Mouse (Mus musculus): Measurements from ENCODE around the gene Polr2e. TPM values are rescaled to one million over a fixed set of nuclear protein-coding genes. Genes with fewer than 3 reads are reported as not detected.
A peak's percentile ranks its signal among the peaks of the same experiment; 100 is the strongest.

Gene Polr2e
- total RNA-seq, 2 experiments from 2014 or later = 96.5 to 102 TPM

DNA sequence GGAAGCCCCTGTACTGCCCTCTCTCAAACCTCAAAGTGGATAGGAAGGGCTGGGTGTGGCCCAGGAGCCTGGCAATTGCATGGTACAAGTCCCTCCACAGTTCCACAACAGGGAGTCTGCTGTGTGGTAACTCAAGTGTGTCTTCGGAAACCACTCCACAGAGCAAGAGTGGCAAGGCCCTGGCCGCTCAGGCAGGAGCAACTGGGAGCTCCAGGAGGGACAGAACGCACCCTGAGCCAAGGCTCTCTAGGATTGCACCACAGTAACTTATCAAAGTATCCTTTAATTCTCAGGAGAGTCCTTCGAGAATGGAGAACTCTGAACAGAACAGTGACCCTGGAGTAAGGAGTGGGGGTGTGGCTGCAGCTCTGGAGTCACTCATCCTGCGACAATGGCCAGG is 3.9 kb downstream of the Polr2e start:
- DNase-seq = no peak

DNA sequence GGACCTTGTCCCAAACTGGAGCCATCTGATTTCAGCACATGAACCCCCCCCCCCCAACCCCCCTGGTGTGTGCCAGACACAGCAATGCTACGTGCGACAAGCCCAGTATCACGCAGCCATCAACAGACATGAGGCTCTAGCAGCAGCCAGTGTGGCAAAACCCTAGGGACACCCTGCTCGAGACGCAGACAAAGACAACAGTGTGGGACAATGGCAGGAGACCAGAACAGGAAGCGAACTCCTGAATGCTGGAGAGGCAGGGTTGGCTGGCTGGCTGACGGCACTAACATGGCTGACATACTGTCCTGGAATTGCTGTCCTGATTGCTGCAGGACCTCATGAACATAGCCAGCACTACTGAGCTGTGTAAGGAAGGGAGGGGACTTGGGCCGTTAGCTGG is 4.4 kb downstream of the Polr2e start:
- DNase-seq = no peak

DNA sequence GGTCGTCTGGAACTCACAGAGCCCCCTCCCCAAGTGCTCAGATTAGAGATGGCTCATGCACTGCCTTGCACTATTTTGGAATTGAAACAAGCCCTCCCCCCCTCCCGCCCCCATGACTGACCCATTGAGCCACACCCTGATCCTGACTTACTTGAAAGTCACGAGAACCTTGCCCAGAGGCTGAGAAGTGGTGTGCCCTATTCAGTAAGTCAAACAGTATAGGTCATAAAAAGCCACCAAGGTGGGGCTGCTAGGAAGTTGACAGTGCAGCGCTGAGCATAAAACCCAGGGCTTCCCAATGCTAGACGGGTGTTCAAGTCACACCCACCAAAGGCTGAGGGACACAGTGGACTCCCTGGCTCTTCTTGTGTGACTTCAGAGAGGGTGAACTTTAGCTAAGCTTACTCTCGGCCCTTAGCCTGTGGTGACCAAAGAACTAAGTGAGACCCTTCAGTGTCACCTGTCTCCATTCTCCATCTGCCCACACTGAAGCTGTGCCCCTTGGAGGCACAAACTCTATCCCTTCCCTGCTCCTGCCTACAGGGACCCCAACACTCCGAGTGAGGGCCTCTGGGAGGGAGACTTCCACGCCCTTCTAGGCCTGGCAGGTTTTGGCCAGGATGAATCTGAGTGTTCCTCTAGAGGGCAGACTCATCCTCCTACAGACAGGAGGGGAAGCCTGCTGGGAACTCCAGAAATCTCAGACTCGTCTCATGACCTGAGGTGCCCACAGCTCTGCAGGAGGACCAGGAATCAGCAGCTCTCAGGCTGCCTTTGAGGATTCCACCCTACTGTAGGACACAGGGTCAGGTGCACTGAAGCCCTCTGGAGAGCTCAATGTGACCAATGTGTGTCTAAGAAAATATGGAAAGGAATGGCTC is 5.8 kb downstream of the Polr2e start:
- peak; percentile 57 for DNase-seq

DNA sequence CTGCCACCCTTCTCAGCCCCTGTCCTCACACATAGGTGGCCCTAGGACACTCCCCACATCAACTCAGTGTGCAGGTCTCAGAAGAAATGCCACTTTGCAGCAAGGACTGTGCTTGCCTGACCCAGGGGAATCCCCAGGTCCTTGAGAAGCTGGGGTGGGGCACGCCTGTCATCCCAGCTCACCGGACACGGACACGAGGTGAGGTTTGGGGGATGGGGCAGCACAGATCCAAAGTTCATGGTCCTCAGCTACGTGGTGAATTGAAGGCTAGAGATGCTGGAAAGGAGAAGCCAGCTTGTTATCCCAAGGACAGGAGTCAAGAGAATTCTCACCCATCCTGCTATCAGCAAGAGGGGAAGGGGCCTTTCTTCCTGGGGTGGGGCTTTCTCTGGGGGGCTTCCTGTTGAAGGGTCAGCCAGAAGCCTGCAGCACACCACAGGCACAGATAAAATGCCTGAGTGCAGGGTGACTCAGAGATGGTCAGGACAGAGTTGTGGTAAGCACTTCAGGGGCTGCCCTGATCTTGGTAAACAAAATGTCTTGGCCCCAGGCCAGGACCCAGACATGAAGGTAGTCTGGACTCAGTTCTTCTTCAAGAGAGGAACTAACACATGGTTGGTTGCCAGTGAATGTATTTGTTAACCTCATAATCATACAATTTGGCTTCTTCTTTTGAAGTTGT is 6.7 kb downstream of the Polr2e start:
- peak; percentile 79 for DNase-seq

DNA sequence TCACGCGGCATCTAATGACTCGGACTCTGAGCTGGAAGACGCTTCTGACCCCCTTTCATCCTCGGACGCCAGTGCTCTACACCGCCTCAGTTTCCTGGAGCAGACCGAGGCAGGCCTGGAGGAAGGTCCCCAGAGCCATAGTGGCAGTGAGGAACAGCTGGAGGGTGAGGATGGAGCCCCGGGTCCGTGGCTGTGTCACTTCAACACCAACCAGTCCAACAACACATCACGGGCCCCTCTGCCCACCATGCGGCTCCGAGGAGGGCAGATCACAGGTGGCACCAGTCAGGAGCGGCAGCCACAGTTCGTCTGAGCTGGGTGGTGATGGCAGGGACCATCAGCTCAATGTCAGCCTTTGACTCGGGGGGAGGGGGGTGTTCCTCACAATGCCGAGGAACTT is 8.9 kb downstream of the Polr2e start:
- DNase-seq = no peak

DNA sequence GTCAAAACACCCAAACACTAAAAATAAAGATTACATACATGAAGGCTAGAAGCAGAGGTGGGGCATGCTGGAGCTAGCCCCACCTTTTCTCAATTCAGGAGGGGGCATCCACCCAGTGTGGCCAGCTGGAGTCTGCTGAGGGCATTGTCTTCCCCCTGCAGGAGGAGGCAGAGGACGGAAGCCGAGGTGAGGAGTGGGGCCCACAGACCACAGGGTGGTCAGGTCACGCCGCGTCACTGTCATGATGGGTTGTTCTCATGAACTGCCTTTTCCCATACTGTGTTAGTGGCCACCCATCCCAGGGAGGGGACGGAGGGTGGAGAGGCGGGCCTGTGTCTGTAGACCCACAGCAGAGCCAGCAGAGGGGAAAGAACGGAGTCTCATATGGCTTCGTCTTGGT is 9.4 kb downstream of the Polr2e start:
- DNase-seq = no peak

DNA sequence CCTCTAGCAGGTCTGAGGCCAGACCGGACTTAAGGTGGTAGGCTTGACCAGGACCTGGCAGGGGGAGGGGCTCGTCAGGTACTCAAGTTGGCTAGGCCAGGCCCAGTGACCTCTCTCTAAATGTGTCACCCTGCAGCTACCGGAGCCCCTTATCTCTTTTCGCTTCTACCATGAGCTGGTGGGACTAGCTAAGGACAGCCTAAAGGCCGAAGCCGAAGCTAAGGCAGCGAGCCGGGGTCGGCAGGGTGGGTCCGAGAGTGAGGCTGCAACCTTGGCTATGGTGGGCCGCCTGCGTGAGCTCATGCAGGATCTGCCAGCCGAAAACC is 11.1 kb downstream of the Polr2e start:
- no peak for DNase-seq

DNA sequence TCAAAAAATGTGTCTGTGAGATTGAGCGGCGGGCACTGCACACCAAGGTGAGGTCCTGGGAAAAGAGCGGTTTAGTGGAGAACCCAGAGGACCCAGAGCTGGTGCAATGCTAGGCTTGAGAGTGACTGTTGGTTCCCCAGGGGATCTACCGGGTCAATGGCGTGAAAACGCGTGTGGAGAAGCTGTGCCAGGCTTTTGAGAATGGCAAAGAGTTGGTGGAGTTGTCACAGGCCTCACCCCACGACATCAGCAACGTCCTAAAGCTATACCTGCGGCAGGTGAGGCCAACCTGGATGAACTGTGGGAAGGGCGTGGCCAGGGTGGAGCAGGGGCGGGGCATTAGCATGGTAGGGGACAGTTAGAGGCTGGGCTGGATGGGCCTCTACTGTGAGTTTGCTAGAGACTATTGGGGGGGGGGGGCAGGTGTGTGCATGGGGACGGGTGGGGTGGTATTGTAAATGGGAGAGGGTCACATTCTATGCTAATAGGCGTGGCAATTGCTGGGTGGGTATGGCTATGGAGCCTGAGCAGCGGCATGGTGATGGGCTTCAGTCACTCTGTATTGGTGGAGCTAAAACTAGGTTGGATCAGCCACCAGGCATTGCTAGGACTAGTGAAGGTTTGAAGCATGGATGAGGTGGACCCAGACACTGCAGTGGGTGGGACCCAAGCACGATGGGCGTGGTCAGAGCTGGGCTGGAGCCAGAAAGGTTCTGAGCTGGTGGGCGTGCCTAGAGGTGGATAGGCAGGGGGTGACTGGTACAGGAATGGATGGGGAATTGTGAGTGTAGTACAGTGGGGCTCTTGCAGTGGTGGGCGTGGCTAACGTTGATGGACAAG is 11.7 kb downstream of the Polr2e start:
- DNase-seq = no peak

DNA sequence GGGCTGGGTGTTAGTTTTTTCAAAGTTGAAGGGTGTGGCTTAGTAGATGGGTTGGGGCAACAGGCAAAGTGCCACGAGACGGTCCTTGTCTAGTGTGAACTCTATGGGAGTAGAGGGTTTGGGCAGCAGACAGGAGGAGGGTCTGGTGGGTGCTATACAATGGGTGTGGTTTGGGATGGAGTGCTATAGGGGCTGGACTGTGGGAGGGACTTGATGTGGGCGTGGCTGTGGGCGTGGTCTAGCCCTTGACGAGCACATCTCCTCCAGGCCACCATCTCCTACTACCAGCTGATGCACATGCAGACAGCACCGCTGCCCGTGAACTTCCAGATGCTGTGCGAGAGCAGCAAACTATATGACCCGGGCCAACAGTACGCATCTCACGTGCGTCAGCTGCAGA is 13.7 kb downstream of the Polr2e start:
- no peak for DNase-seq

DNA sequence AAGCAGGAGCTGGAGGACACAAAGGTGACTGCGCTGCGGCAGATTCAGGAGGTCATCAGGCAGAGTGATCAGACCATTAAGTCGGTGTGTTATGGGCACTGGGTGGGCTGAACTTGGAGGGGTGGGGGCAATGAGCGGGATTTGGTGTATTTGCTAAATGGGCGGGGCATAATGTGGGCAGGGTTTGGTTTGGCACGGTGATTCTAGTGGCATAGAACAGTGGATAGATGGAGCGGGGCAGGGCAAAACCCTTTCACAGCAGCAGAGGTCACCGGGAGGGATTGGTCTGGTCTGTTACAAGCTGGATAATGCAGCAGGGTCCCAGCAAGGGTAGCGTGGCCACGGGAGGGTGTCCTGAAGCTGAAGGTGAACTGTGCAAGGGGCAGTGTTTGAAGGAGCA is 14.1 kb downstream of the Polr2e start:
- DNase-seq = no peak

DNA sequence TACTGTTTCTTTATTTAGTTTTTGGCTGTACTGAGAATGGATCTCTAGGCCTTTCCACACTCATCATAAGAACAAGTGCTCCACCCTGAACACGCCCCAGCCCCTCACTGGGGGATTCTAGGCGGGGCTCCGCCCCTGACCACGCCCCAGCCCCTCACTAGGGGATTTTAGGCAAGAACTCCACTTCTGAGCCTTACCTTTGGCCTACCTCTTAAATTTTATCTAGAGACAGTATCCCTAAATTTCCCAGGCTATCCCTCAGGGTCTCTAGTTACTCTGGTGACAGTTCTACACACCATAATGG is 14.6 kb downstream of the Polr2e start:
- DNase-seq = no peak

DNA sequence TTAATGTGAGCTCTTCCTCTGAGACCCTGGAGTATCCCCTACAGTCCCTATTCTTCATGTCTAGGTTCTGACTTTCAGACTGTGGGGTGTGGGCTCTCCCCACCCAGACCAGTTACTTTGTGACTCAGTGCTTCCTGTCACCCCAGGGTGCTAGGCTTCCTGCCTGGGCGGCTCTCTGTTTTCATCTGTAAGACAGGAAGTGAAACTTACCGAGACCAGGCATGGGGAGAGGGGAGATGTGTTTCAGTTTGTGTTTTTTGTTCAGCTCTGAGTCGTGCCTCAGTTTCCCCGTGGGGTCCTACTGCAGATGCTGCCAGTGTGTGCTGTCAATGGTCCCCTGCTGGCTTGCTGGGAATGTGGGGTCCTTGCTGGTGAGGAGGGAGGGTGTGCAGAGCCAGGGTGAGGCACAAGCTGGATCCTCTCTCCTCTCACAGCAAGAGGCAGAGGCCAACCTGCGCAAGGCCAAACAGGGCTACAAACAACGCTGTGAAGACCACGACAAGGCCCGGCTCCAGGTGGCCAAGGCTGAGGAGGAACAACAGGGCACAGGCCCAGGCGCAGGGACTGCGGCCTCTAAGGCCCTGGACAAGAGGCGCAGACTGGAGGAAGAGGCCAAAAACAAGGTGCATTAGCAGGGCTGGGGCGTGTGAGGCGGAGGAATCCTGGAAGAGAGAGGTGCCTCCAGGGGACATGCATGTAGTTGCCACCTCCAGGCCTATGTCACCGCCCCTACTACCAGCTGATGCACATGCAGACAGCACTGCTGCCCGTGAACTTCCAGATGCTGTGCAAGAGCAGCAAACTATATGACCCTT is 15.2 kb downstream of the Polr2e start:
- no peak for DNase-seq

DNA sequence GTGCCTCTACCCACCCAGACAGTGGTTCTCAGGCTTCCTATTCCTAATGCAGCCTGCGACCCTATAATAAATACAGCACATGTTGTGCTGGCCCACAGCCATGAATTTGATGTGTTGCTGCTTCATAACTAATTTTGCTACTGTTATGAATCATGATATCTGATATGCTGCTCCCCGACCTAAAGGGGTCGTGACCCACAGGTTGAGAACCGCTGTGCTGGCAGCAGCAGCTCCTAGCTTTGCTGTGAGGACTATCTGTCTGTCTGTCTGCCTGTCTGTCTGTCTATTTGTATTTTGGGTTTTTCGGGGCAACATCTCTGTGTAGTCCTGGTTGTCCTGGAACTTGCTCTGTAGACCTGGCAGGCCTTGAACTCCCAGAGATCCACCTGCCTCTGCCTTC is 15.8 kb downstream of the Polr2e start:
- no peak for DNase-seq

DNA sequence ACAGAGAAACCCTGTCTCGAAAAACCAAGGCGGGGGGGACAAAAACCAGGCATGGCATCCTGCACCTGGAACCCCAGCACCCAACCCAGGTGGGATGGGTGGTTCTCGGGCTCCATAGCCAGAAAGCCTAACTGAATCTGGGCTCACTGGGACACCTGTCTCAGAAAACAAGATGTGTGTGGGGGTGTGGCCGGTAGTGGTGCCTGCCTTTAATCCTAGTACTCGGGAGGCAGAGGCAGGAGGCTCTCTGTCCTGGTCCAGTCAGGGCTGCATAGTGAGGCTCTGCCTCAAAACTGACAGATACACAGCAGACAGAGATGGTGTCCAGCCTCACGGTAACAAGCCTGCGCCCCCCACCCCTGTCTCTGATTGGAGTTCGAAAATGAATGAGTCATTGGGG is 16.8 kb downstream of the Polr2e start:
- DNase-seq = no peak

DNA sequence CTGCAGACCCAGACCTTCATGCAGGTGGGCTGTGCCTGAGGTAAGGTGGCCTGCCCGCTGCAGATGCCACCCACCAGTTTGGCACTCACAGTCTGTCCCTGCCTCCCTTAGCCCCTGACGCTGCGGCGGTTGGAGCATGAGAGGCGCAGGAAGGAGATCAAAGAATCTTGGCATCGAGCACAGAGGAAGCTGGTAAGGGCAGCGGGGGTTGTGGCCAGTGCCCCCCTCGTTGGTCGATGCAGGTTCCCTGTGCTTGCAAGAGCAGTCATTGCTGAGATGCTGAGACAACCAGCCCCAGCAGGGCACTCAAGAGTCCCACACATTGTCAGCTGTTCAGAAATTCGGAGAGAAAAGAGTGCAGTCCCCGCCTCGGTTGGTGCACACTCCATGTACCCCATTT is 17.4 kb downstream of the Polr2e start:
- no peak for DNase-seq

DNA sequence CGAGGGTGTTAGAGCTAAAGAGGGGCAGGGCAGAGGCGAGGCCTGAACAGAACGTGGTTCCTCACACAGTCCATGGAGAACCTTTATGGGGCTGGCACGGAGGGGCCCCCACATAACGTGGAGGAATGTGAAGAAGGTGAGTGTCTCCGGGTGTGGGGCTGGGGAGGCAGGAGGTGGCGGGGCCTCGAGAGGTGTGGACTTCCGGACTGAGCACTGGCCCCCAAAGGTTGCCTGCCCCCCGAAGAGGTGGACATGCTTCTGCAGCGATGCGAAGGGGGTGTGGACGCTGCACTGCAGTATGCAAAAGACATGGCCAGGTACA is 18.3 kb downstream of the Polr2e start:
- DNase-seq = no peak

DNA sequence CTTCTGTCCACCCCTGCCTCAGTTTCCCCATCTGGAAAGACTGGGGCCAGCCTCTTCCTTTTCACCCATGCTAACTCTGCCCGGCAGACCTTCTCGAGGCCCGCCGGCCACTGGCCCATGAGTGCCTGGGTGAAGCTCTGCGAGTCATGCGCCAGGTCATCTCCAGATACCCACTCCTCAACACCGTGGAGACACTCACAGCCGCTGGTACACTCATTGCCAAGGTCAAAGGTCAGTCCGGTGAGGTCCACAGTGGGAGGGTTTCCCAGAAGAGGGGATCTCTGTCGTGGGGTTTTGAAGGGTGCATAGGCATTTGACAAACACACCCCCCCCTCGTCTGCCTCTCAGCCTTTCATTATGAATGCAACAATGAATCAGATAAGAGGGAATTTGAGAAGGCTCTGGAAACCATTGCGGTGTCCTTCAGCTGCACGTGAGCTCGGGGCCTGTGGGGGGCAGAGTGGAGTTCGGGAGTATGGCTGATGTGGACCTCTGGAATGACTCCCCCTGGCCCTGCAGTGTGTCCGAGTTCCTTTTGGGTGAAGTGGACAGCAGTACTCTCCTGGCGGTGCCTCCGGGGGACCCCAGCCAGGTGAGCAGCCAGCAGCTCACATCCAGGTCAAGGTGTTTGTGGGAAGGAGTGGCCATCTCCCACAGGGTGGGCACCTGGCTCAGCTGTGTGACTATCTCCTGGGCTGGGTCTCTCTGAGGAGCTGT is 18.8 kb downstream of the Polr2e start:
- DNase-seq = no peak

DNA sequence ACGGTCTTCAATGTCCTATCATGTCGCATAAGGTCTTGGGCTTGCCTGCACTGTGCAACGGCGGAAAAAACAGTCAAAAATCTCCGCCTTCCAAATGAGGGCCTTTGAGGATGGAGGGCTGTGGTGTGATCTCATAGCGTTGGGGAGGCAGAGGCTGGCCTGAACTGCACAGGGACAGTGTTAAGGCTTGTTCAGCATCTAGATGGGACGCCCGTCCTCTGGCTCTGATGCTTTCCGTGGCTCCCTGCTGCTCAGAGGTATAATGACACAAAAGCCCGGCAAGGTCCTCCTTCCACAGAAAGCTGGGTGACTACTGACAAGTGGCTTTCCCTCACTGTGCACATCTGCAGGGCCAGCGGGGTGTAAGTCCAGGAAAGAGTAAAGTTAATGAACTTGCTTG is 19.4 kb downstream of the Polr2e start:
- DNase-seq = no peak

DNA sequence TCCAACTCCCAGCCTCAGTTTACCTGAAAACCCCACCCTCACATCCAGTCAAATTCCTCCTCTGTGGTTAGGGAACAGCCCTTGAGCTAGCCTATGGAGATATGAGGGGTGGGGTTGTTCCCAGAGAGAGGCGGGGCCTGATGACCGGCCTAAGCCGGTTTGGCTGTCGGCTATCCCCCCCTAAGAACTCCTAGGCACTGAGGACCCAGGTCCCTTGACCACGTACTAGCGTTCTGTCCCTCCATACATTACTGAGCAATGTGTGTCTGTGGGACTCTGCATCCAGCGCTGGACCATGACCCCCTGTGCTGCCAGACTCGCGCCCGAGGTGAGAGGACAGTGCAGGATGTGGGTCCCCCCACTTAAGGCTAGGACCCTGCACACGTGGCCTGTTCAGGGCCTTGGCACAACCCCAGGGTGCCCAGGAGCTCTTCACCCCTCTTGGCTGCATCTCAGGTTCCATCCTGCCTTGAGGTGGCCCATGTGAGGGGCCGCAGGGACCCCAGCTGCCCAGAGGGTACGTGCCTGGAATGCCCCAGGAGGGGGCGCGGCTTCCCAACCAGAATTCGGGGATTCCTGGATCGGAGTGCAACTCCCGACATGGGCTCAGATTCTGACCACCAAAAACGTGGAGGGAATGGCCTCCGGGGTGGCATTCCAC is 20.0 kb downstream of the Polr2e start:
- no peak for DNase-seq

DNA sequence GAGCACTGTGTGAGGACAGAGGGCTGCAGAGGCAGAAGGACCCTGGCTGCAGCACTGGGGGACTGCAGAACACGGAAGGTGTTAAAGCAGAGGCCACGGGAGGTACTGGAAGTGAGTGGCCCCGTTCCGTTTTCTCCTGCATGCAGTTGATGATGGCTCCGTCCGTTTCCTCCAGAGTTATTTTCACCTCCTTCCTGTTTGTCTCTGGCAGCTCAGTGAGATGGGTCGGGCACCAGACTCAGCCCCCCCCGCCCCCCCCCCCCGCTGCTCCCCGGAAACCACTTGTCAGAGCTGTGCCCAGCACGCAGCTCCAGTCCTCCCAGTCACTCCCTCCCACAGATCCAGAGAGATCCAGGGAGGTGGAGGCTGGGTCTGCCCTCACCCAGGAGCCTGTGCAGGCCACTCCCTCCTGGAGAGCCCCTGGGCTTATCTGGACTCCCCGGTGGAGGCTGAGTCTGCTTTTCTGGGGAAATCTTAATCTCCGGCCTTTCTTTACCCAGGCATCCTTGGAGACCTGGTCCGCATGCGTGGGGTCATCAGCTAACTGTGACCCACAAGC is 20.8 kb downstream of the Polr2e start:
- DNase-seq = no peak

DNA sequence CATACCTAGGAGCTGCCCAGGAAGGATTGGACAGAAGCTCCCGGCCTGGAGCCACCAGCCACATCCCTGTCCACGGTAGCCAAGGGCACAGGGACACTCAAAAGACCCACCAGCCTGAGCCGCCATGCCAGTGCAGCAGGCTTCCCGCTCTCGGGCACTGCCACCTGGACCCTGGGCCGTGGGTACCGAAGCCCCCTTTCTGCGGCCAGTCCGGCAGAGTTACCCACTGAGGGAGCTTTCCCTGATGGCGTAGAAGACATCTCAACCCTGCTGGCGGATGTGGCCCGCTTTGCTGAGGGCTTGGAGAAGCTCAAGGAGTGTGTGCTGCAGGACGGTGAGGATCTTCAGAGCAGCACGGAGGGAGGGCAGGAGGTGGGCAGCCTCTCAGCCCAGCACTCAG is 21.8 kb downstream of the Polr2e start:
- DNase-seq = no peak

All from adrenal gland, postnatal 10 days (tissue).